Mouse (Mus musculus) intestine, embryonic 14.5 days (tissue): Measurements from ENCODE around the gene Ptprb. TPM values are rescaled to one million over a fixed set of nuclear protein-coding genes. Genes with fewer than 3 reads are reported as not detected.

Experiments used
- ATAC-seq: fragments of 200-750 bp; cut with Nextera tagmentation; replicated peaks from 2 replicates; pipeline ENCODE4 v1.8.0; 2017; ENCODE audit warnings: low read depth, moderate number of reproducible peaks, moderate TSS enrichment, moderate library complexity; ENCODE audit not compliant: low FRiP score, low TSS enrichment
- DNase-seq: peaks from one replicate; pipeline ENCODE4 v3.0.0-alpha.2; 2018; ENCODE audit warnings: low spot score
- H3K27ac ChIP-seq: fragments of 300-500 bp; sonication (generic); 2 replicates; pipeline ENCODE4 v1.5.1; 2014; ENCODE audit warnings: low read depth, mild to moderate bottlenecking, control low read depth
- H3K27me3 ChIP-seq: fragments of 300-500 bp; sonication (generic); replicated peaks from 2 replicates; pipeline ENCODE4 v1.6.1; 2014; ENCODE audit warnings: low read length, control low read depth; ENCODE audit not compliant: control insufficient read depth, insufficient read depth
- H3K36me3 ChIP-seq: fragments of 300-500 bp; sonication (generic); 2 replicates; pipeline ENCODE4 v1.6.1; 2014; ENCODE audit warnings: low read length, control low read depth; ENCODE audit not compliant: control insufficient read depth, insufficient read depth
- H3K4me1 ChIP-seq: fragments of 300-500 bp; sonication (generic); replicated peaks from 2 replicates; pipeline ENCODE4 v1.6.1; 2014; ENCODE audit warnings: low read length, control low read depth, mixed read lengths; ENCODE audit not compliant: control insufficient read depth, insufficient read depth
- H3K4me2 ChIP-seq: fragments of 300-500 bp; sonication (generic); 2 replicates; pipeline ENCODE4 v1.6.1; 2014; ENCODE audit warnings: low read length
- H3K4me3 ChIP-seq: fragments of 300-500 bp; sonication (generic); 2 replicates; pipeline ENCODE4 v1.5.1; 2014; ENCODE audit warnings: low read depth, low read length, control low read depth, mixed read lengths
- H3K9ac ChIP-seq: fragments of 300-500 bp; sonication (generic); 2 replicates; pipeline ENCODE4 v1.6.1; 2014; ENCODE audit warnings: mild to moderate bottlenecking, low read length
- H3K9me3 ChIP-seq: fragments of 300-500 bp; sonication (generic); 2 replicates; pipeline ENCODE4 v1.6.1; 2016; ENCODE audit warnings: low read length, control low read depth; ENCODE audit not compliant: control insufficient read depth
- WGBS: fragments of 180-500 bp; shearing (Covaris S2); extraction: QIAGEN DNeasy Blood & Tissue Kit; methylation state at CpG from one replicate; pipeline ENCODE4 v1.1.7; 2014; 5-methylcytosine and 5-hydroxymethylcytosine counted together
- polyA plus RNA-seq: library from polyadenylated mRNA; unstranded; fragments of >200 nt; fragmentation: Nextera tagmentation; extraction: Ambion mirVana; gene quantifications from 2 replicates; pipeline ENCODE4 v1.2.1, GENCODE M21; 2014

The Ptprb gene
- polyA plus RNA-seq, 1 experiment from 2014 or later = 5.8 TPM

DNA sequence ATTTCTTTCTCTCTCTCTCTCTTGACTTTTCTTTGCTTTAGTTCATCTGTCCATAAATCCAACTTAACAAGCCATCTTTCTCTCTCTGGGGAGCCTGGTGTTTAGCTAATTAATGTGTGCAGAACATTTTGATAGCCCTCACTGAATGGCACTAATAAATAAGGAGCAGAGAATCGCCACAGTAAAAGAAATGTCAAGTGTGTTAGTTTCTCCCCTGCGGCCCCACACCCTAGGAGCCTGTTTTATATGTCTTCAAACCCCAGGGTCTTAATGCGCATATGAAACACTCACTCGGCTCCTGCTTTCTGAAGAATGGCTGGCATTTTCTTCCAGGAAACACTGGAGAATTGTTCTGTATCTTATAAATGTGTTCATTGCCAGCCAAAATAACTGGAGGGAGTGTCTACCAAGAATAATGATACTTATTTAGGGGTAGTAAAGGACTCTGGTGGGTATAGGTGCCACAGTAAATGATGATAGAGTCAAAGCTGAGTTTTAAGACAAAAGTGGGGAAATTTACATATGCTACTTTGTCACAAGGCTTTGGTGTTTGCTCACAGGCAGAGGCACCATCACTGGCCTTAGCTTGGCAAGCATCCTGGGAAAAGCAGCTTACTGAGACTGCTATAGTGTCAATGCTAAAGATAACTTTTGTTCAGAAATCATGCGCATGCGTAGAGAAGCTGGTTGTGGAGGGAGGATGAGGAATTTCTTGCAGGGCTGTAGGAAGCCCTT lies 95.8 kb downstream of the Ptprb start:
- H3K36me3 ChIP-seq = no peaks in the 10 kb centered on the region
- no peak overlapping the region for H3K9ac ChIP-seq
- DNase-seq (no peak), ATAC-seq (no peak)
- H3K27me3 ChIP-seq = no peaks in the 10 kb centered on the region
- no peak overlapping the region for H3K27ac ChIP-seq
- H3K4me1 ChIP-seq = no peaks in the 10 kb centered on the region
- WGBS = 48% methylated on average over 6 of the region's 6 CpGs
- no peak overlapping the region for H3K4me2 ChIP-seq
- H3K4me3 ChIP-seq = no peak overlapping the region
- no peaks in the 10 kb centered on the region for H3K9me3 ChIP-seq

DNA sequence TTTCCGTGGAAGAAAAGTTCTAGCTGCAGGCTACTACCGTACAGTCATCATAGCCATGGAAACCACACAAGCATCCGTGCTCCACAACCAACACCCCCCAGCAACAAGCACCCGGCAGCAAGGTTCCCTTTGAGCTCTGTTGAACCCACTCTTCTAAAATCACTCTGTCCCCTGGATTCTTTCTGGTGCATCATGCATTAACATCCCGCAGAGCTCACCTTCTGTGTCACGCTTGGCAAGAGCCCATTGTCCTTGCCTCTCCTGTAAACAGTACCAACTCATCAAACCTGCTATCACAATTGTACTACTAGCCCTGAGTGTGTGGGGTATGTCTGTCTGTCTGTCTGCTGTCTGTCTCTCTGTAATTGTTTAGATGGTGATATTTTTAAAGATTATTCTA lies 98.8 kb downstream of the Ptprb start:
- WGBS = 93% methylated on average over 6 of the region's 6 CpGs
- no peak for ATAC-seq

DNA sequence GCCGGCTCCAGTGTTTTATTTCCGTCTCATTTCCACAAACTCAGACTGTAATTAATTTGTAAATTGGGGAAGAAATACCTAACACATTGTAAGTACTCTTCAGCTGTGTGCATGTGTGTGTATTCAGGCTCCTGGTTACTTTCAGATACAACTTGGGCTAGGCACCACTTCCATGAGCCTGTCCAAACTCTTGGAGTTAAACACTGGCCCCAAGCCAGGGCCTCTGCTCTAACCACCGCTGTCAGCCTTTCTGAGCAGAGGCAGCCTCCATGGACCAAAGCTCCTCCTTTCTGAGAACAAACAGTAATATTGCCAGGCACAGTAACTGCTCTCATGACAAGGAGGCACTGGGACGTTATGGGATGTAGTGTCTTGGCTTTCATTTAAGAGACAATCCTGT lies 101.5 kb downstream of the Ptprb start:
- no peak overlapping the region for H3K4me3 ChIP-seq
- H3K27ac ChIP-seq = no peak overlapping the region
- H3K4me1 ChIP-seq = 0 out of 2 replicates have a peak, but pooled peaks cover 3% of the 10 kb centered on the region
- 72% methylated on average over 4 of the region's 4 CpGs for WGBS
- H3K27me3 ChIP-seq = no peaks in the 10 kb centered on the region
- no peak overlapping the region for H3K9ac ChIP-seq
- H3K4me2 ChIP-seq = no peak overlapping the region
- DNase-seq (no peak), ATAC-seq (no peak)
- no peaks in the 10 kb centered on the region for H3K9me3 ChIP-seq
- no peaks in the 10 kb centered on the region for H3K36me3 ChIP-seq

More for the DNA sequence above, 98.8 kb downstream of the Ptprb start:
- H3K27ac ChIP-seq = no peak overlapping the region
- DNase-seq = no peak
- no peak overlapping the region for H3K4me2 ChIP-seq
- no peaks in the 10 kb centered on the region for H3K9me3 ChIP-seq
- no peaks in the 10 kb centered on the region for H3K27me3 ChIP-seq
- no peak overlapping the region for H3K4me3 ChIP-seq
- 0 out of 2 replicates have a peak, but pooled peaks cover 3% of the 10 kb centered on the region for H3K4me1 ChIP-seq
- H3K9ac ChIP-seq = no peak overlapping the region
- H3K36me3 ChIP-seq = no peaks in the 10 kb centered on the region

DNA sequence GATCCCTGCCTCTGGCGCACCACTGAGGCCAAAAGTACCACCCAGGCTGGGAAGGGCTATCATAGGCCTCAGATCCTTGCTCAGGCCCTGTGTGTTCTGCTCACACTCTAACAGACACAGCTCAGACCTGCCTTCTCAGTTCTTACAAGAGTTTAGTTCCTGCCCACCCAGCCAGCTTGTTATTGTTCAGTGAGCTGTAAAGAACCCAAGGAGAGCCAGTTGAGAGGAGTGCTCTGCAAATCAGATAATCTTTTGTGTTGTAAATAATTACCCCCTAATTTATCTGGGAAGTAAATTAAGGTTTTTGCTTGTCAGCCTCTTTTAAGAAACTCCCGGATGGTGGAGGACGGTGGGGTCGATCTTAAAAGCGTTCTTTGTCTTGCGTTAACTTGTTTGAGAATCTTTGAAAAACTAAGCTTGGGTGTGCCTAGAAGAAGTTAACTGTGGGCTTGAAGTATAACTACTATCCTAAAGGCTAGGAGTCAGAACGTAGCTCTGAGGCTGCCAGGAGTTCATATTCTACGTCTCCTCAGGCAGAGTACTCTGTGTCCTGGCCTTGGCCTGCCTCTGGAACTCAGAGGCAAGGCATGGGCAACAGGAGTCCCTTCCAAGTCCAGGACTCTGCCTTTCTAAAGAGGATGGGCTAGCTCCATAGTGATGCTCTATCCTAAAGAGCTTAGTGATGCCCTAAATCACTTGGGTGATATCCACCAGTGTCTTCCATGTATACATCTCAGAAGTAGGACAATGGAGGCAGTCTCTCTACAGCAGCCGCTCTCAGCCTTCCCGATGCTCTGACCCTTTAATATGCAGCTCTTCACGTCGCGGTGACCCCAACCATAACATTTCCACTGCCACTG lies 107.7 kb downstream of the Ptprb start:
- DNase-seq = no peak
- ATAC-seq = no peak
- no peak overlapping the region for H3K27ac ChIP-seq
- H3K4me1 ChIP-seq = peaks cover 5% of the 10 kb centered on the region; the same call in 1 of the 2 replicates
- no peak overlapping the region for H3K4me2 ChIP-seq
- no peaks in the 10 kb centered on the region for H3K27me3 ChIP-seq
- no peaks in the 10 kb centered on the region for H3K36me3 ChIP-seq
- WGBS = 64% methylated on average over 13 of the region's 13 CpGs
- H3K9ac ChIP-seq = no peak overlapping the region
- H3K9me3 ChIP-seq = no peaks in the 10 kb centered on the region
- no peak overlapping the region for H3K4me3 ChIP-seq

DNA sequence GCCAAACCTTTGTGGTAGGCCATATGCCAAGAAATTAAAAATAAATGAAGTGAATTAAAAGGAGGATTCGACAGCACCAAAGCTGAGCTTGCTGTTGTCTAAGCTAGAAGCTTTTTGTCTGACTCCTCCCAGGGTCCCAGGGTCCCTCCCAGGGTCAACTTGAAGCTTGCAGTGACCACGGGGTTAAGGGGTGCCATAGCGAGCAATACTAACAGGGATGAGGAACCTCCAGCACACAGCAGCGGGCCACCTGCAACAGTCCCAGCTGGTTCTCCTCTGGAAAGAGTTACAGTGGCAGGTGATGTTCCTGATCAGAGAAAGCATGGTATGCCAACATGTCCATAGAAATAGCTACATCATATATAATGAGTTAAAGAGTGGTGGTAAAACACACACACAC lies 109.1 kb downstream of the Ptprb start:
- no peak for DNase-seq
- Histone ChIP-seq H3K4me3 (no peak overlapping the region), H3K27me3 (no peaks in the 10 kb centered on the region), H3K4me1 (peaks cover 5% of the 10 kb centered on the region; the same call in 1 of the 2 replicates), H3K9me3 (no peaks in the 10 kb centered on the region), H3K4me2 (no peak overlapping the region), H3K27ac (no peak overlapping the region), H3K36me3 (no peaks in the 10 kb centered on the region), H3K9ac (no peak overlapping the region)
- no peak for ATAC-seq
- 77% methylated on average over 4 of the region's 4 CpGs for WGBS

DNA sequence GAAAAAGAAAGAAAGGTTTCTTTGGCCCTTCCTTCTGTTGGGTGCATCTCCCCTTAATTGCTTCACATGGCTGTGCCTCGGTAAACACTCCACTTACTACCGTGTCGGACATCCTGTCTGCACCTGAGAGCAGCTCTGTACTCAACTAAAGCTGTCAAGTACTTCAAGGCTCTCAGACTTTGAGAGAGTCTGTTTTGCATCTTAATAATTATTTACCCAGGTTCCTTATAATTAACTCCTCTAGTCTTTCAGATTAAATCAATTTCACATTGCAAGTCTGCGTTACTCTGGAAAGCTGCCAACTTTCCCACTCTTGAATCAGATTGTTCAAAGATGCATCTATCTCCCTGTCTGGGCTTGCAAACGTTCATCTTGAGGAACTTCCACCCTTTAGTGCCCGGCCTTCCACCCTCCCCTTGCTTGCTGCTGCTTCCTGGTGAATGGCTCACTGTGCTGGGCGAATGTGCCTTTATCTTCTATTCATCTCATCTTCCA lies 111.1 kb downstream of the Ptprb start:
- ATAC-seq = no peak
- 34% methylated on average over 7 of the region's 7 CpGs for WGBS

DNA sequence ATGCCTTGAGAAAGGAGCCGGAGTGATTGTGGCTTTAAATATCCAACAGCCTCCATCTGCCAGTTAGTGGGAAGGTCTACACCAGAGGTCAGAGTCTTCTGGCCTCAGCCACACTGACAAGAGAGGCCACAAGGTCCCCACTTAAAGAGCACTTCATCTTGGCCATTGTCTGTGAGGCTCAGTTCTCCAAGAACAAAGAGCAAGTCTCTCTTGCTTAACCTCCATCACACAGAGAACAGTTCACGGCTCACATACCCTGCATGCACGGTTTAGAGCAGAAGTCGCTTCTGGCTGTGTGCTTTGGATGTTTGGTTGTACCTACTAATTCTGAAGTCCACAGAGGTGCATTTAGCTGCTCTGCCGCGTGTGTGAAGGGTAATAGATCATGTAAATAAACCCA lies 113.5 kb downstream of the Ptprb start:
- Histone ChIP-seq H3K4me2 (no peak overlapping the region), H3K9ac (no peak overlapping the region), H3K9me3 (no peaks in the 10 kb centered on the region), H3K4me3 (no peak overlapping the region), H3K27me3 (no peaks in the 10 kb centered on the region), H3K36me3 (no peaks in the 10 kb centered on the region), H3K4me1 (peaks cover 5% of the 10 kb centered on the region; the same call in 1 of the 2 replicates), H3K27ac (no peak overlapping the region)
- DNase-seq = no peak
- no peak for ATAC-seq
- WGBS = 68% methylated on average over 6 of the region's 6 CpGs

More for the DNA sequence above, 111.1 kb downstream of the Ptprb start:
- no peak overlapping the region for H3K27ac ChIP-seq
- no peak overlapping the region for H3K4me3 ChIP-seq
- peaks cover 5% of the 10 kb centered on the region; the same call in 1 of the 2 replicates for H3K4me1 ChIP-seq
- no peaks in the 10 kb centered on the region for H3K36me3 ChIP-seq
- no peaks in the 10 kb centered on the region for H3K9me3 ChIP-seq
- H3K4me2 ChIP-seq = no peak overlapping the region
- DNase-seq = no peak
- no peaks in the 10 kb centered on the region for H3K27me3 ChIP-seq
- no peak overlapping the region for H3K9ac ChIP-seq

DNA sequence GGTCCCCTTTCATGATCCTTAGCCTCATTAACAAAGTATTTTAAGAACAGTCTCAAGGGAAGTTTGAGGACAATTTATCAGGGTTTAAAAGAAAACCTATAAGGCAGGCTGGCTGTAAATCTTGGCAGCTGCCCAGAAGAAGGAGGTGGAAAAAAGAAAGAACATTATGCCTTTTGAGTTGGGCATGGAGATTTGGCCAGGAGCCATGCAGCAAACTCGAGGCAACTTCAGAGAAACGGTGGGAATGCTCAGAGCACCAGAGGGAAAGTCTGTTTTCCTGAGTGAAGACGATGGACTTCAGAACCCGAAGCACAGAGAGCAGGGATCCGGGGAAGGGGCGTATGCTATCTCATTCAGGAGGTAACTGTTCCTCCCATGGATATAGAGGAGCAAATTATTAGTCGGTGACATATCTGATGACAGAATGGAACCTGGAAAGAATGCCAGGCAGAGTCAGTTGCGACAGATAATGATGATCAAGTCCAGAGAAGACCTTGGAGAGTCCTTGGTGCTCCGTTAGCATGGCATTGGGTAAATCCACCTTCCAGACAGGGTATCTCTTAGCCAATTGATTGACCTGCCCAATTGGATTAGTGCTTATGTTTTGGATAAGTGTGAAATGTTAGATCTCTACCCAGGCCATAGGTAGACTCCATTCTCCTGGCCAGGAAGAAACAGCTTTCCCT lies 118.6 kb downstream of the Ptprb start:
- Histone ChIP-seq H3K4me2 (no peak overlapping the region), H3K27ac (no peak overlapping the region), H3K36me3 (no peaks in the 10 kb centered on the region), H3K9me3 (no peaks in the 10 kb centered on the region), H3K27me3 (no peaks in the 10 kb centered on the region), H3K4me1 (no peaks in the 10 kb centered on the region), H3K4me3 (no peak overlapping the region), H3K9ac (no peak overlapping the region)
- ATAC-seq (no peak), DNase-seq (no peak)
- 71% methylated on average over 9 of the region's 9 CpGs for WGBS
